Mouse (Mus musculus): Measurements from ENCODE around the gene Chst11.

Chst11 gene

GRCm38 (mm10) chr10:83032559-83032958 lies 47.3 kb downstream of the Chst11 start:
- DNase-seq (ENCODE audit: low spot score in 2 of 2) = no peak

GRCm38 (mm10) chr10:83036340-83037045 lies 51.2 kb downstream of the Chst11 start:
- no peak for DNase-seq (ENCODE audit: low spot score in 2 of 2)

GRCm38 (mm10) chr10:83038166-83038565 lies 52.9 kb downstream of the Chst11 start:
- no peak for DNase-seq (ENCODE audit: low spot score in 2 of 2)

GRCm38 (mm10) chr10:83039414-83039813 lies 54.1 kb downstream of the Chst11 start:
- DNase-seq (ENCODE audit: low spot score in 2 of 2) = no peak

GRCm38 (mm10) chr10:83041875-83042274 lies 56.6 kb downstream of the Chst11 start:
- DNase-seq (ENCODE audit: low spot score in 2 of 2) = no peak

- DNase-seq (ENCODE audit: low spot score in 2 of 2) = no peak
Measured at GRCm38 (mm10) chr10:83042613-83043477, 57.5 kb downstream of the Chst11 start.

GRCm38 (mm10) chr10:83043478-83044259 lies 58.4 kb downstream of the Chst11 start:
- no peak for DNase-seq (ENCODE audit: low spot score in 2 of 2)

GRCm38 (mm10) chr10:83049174-83049780 lies 64.0 kb downstream of the Chst11 start:
- no peak for DNase-seq (ENCODE audit: low spot score in 2 of 2)

- DNase-seq (ENCODE audit: low spot score in 2 of 2) = no peak
Measured at GRCm38 (mm10) chr10:83053886-83054550, 68.7 kb downstream of the Chst11 start.

- DNase-seq (ENCODE audit: low spot score in 2 of 2) = no peak
Measured at GRCm38 (mm10) chr10:83056291-83056690, 71.0 kb downstream of the Chst11 start.

GRCm38 (mm10) chr10:83056866-83057265 lies 71.6 kb downstream of the Chst11 start:
- no peak for DNase-seq (ENCODE audit: low spot score in 2 of 2)

- DNase-seq (ENCODE audit: low spot score in 2 of 2) = no peak
Measured at GRCm38 (mm10) chr10:83060066-83060782, 74.9 kb downstream of the Chst11 start.

GRCm38 (mm10) chr10:83062315-83062714 lies 77.0 kb downstream of the Chst11 start:
- no peak for DNase-seq (ENCODE audit: low spot score in 2 of 2)

GRCm38 (mm10) chr10:83064796-83065195 lies 79.5 kb downstream of the Chst11 start:
- DNase-seq (ENCODE audit: low spot score in 2 of 2) = no peak

GRCm38 (mm10) chr10:83066159-83066558 lies 80.9 kb downstream of the Chst11 start:
- DNase-seq (ENCODE audit: low spot score in 2 of 2) = no peak

- no peak for DNase-seq (ENCODE audit: low spot score in 2 of 2)
Measured at GRCm38 (mm10) chr10:83067305-83067704, 82.0 kb downstream of the Chst11 start.

GRCm38 (mm10) chr10:83068466-83068865 lies 83.2 kb downstream of the Chst11 start:
- DNase-seq (ENCODE audit: low spot score in 2 of 2) = peak; percentile 29 to 47

- no peak for DNase-seq (ENCODE audit: low spot score in 2 of 2)
Measured at GRCm38 (mm10) chr10:83069791-83070190, 84.5 kb downstream of the Chst11 start.

GRCm38 (mm10) chr10:83071785-83072580 lies 86.7 kb downstream of the Chst11 start:
- DNase-seq (ENCODE audit: low spot score in 2 of 2) = no peak

GRCm38 (mm10) chr10:83073119-83073518 lies 87.8 kb downstream of the Chst11 start:
- no peak for DNase-seq (ENCODE audit: low spot score in 2 of 2)
